Mouse (Mus musculus): ENCODE measurements at regions not wholly inside any gene's neighbourhood (a gene's known extent, or its start where the extent isn't known, plus 50 kb on each side); places are given as distances from the start of the nearest gene placed in this dataset.

GRCm38 (mm10) chr16:49289200-49290079 is 232.2 kb downstream of the Myh15 start:
- TF ChIP-seq NANOG (IDR thresholded peaks at IDR 0.05; ENCODE audit: borderline replicate concordance, low read length), result no peak
- TF ChIP-seq CTCF (conservative IDR thresholded peaks at IDR 0.05; ENCODE audit: low read length), result no peak

Measured in E14TG2a.4 (cell line).